Mouse (Mus musculus): ENCODE results near the gene Rtbdn. TPM values are rescaled to one million over a fixed set of nuclear protein-coding genes. Genes with fewer than 3 reads are reported as not detected.

Rtbdn gene
- total and polyA plus RNA-seq, 2 experiments from 2014 or later: 3.5 to 10.4 TPM

DNA sequence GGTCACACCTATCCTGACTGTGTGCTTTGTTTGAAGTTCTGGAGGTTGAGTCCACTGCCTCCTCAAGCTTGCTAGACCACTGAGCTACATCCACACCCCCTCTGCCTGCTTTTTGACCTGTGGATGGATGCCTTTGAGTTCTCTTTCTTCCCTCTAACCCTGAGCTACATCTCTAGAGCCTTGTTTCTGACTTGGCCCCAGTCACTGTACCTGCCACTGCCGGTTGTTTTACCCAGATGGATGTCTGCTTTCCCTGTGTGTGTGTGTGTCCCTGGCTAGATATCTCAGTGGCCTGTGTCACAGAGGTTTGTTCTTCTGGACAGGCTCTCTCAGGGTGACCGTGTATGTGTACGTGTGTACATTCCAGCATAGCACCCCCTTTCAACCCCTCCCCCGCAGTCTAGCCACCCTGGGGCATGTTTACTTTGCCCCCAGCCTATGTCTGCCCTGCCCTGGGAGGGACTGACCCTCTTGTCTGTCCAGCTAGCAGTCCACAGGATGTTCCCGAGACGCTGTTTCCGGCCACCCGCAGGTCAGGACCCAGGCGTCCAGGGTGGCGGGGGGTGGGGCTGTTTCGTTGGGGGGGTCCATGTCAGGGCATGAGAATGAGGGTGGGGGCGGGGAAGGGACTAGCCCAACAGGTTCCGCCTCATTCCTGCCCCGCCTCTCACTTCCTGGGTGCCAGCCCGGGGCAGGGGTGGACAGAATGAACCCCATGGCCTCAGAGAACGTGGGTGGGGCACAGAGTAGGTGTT is 37.7 kb downstream of the Rtbdn start:
- TF ChIP-seq CTCF (IDR thresholded peaks at IDR 0.05; ENCODE audit: low read depth): no peak
- Histone ChIP-seq H3K4me3 (ENCODE audit: low read depth, low read length) (peak overlapping the region; percentile 54), H3K4me1 (ENCODE audit: insufficient read depth) (peaks cover 18% of the 10 kb centered on the region), H3K27ac (ENCODE audit: low read depth, low read length) (peak overlapping the region; percentile 78; the same call in 1 of the 2 replicates), H3K9ac (0 out of 2 replicates have a peak overlapping the region, but pooled peaks have one; percentile 61), H3K9me3 (ENCODE audit: low read length) (no peaks in the 10 kb centered on the region), H3K36me3 (ENCODE audit: insufficient read depth) (no peaks in the 10 kb centered on the region), H3K27me3 (ENCODE audit: insufficient read depth, low read length) (no peaks in the 10 kb centered on the region; the same call in 1 of the 2 replicates), H3K4me2 (ENCODE audit: low read depth) (peak overlapping the region; percentile 98)
- no peak for DNase-seq
- no peak for ATAC-seq
- WGBS: 23% methylated on average over 16 of the region's 16 CpGs

DNA sequence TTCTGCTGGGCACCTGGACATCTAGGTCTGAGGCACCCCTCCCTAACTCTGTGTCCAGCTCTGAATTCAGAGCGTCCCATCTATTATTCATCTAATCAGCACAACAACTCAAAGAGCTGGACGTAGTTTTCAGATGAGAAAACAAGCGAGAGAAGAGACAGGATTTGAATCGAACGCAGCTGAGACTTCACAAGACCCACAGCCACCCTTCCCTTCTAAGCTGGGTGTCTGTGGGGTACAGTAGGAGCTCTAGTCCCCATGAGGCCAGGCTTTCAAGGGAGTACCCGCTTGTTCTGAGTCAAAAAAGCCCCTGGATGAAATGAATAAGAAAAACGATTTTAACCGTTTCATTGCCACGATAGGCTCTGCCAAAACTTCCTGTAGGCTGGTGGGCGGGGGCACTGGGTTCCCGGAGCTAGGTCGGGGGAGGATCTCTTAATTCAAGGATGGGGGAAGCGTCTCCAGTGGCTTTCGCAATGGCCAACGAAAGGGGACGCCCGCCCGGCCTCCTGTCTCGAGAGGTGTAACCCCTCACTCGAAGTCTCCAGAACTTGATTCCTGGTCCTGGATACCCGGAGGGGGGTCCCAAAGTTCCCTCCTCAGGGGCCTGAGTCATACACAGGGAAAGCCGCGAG is 38.4 kb downstream of the Rtbdn start:
- peak overlapping the region; percentile 78 for H3K27ac ChIP-seq (ENCODE audit: low read depth, low read length)
- H3K4me3 ChIP-seq (ENCODE audit: low read depth, low read length): peak overlapping the region; percentile 54
- 1% methylated on average over 23 of the region's 23 CpGs for WGBS

DNA sequence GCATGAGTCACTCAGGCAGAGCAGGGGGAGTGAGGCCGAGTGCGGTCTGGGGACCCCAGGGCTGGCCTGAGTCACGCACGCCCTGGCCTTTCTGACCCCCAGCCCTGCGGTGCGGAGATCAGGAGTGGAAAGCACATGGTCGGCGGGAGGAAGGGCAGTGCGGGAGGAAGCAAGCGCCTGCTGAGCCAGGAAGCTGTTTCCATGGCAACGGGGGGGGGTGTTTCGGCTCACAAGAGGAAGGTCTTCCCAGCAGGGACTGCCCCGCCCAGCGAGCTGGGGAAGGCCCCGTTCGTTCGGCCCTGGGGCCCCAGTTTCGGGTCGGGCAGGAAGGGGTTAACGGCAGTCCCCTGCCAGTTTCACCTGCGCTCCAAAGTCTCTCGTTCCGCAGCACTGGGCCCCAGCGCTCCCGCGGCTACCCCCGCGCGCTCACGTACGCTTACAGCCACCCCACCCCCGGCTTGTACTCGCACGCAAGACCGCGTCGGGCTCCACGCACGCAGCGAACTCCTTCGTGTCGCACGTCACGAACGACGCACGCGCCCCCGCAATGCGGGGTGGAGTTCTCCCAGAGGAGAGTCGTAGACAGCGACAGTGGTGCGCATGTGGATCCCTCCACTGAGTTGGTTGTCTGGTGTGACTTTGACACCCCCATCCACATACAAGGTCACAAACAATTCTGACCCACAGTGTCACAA is 39.0 kb downstream of the Rtbdn start:
- Histone ChIP-seq H3K36me3 (ENCODE audit: insufficient read depth) (no peaks in the 10 kb centered on the region), H3K4me2 (ENCODE audit: low read depth) (peak overlapping the region; percentile 98), H3K4me3 (ENCODE audit: low read depth, low read length) (peak overlapping the region; percentile 54), H3K27me3 (ENCODE audit: insufficient read depth, low read length) (no peaks in the 10 kb centered on the region; the same call in 1 of the 2 replicates), H3K4me1 (ENCODE audit: insufficient read depth) (peaks cover 15% of the 10 kb centered on the region), H3K9ac (peak overlapping the region; percentile 61), H3K9me3 (ENCODE audit: low read length) (no peaks in the 10 kb centered on the region), H3K27ac (ENCODE audit: low read depth, low read length) (peak overlapping the region; percentile 78)
- under 1% methylated on average over 53 of the region's 53 CpGs for WGBS
- TF ChIP-seq CTCF (IDR thresholded peaks at IDR 0.05; ENCODE audit: low read depth): no peak
- ATAC-seq (peak; percentile 87), DNase-seq (peak; percentile 96)

More for the DNA sequence above, 38.4 kb downstream of the Rtbdn start:
- ATAC-seq (no peak), DNase-seq (no peak)
- no peaks in the 10 kb centered on the region for H3K9me3 ChIP-seq (ENCODE audit: low read length)
- H3K9ac ChIP-seq: peak overlapping the region; percentile 61
- no peaks in the 10 kb centered on the region for H3K36me3 ChIP-seq (ENCODE audit: insufficient read depth)
- peak overlapping the region; percentile 98 for H3K4me2 ChIP-seq (ENCODE audit: low read depth)
- no peaks in the 10 kb centered on the region; the same call in 1 of the 2 replicates for H3K27me3 ChIP-seq (ENCODE audit: insufficient read depth, low read length)
- TF ChIP-seq CTCF (IDR thresholded peaks at IDR 0.05; ENCODE audit: low read depth): no peak
- peaks cover 15% of the 10 kb centered on the region for H3K4me1 ChIP-seq (ENCODE audit: insufficient read depth)

DNA sequence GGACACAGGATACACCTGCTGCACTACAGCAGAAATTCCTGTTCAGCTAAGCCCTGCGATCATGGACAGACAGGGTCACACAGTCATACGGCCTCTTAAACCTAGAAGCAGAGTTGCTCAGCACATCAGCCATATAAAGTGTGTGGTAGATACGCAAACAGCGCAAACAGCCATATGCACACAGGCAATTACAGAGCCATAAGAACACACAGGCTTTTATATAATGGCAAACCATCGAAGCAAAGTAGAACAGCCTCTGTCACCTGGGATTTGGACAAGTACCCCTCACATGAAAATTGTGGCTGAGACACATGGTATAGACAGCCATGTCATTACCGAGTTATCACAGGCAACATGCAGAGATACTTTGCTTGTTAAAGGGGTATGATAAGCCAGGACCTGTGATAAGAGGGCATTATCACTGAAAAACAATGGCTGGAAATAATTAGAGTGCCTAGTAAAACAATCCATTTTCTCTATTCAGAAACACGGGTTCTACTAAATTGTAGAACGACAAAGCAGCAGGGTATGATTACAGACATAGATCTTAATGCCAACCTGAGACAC is 39.7 kb downstream of the Rtbdn start:
- Histone ChIP-seq H3K4me3 (ENCODE audit: low read depth, low read length) (peak overlapping the region; percentile 54), H3K27me3 (ENCODE audit: insufficient read depth, low read length) (no peaks in the 10 kb centered on the region; the same call in 1 of the 2 replicates), H3K4me1 (ENCODE audit: insufficient read depth) (peaks cover 21% of the 10 kb centered on the region), H3K4me2 (ENCODE audit: low read depth) (peak overlapping the region; percentile 98), H3K9me3 (ENCODE audit: low read length) (no peaks in the 10 kb centered on the region), H3K36me3 (ENCODE audit: insufficient read depth) (no peaks in the 10 kb centered on the region), H3K27ac (ENCODE audit: low read depth, low read length) (peak overlapping the region; percentile 78), H3K9ac (0 out of 2 replicates have a peak overlapping the region, but pooled peaks have one; percentile 61)
- WGBS: 25% methylated on average over 8 of the region's 8 CpGs
- no peak for DNase-seq
- TF ChIP-seq CTCF (IDR thresholded peaks at IDR 0.05; ENCODE audit: low read depth): no peak
- no peak for ATAC-seq

DNA sequence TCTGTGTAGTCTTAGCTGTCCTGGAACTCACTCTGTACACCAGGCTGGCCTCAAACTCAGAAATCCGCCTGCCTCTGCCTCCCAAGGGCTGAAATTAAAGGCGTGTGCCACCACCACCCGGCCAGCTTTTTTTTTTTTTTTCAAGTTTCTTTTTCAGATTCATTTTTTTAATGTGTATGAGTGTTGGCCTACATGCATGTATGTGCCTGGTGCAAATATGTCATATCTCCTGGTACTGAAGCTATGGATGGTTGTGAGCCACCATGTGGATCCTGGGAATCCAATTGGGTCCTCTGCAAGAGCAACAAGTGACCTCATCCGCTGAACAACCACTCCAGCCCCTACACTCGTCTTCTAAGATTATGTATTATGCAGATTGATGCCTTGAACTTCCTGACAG is 40.6 kb downstream of the Rtbdn start:
- no peak for ATAC-seq
- 85% methylated on average over 5 of the region's 5 CpGs for WGBS
- Histone ChIP-seq H3K9me3 (ENCODE audit: low read length) (no peaks in the 10 kb centered on the region), H3K4me2 (ENCODE audit: low read depth) (no peak overlapping the region), H3K4me3 (ENCODE audit: low read depth, low read length) (no peak overlapping the region), H3K4me1 (ENCODE audit: insufficient read depth) (peaks cover 21% of the 10 kb centered on the region), H3K27me3 (ENCODE audit: insufficient read depth, low read length) (no peaks in the 10 kb centered on the region; the same call in 1 of the 2 replicates), H3K36me3 (ENCODE audit: insufficient read depth) (no peaks in the 10 kb centered on the region), H3K27ac (ENCODE audit: low read depth, low read length) (no peak overlapping the region), H3K9ac (no peak overlapping the region)
- no peak for TF ChIP-seq CTCF (IDR thresholded peaks at IDR 0.05; ENCODE audit: low read depth)
- DNase-seq: no peak

DNA sequence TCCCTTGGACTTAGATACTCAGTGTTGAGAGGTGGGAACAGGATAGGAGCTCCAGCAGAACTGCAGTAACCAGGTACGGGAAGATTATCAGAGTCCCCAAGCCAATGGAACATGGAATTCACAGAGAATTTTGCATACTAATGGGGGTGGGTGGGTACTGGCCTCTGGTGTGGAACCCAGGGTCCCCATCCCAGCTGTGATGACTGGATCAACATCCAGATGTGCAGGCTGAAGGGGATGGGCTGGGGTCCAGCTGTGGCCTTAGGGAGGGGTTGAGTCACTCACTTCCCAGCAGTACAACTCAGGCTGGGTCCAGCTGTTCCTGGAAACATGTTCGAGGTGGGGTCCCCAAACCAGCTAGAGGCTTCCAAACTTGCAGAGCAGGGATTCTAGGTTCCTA is 41.1 kb downstream of the Rtbdn start:
- Histone ChIP-seq H3K27ac (ENCODE audit: low read depth, low read length) (no peak overlapping the region), H3K4me1 (ENCODE audit: insufficient read depth) (peaks cover 21% of the 10 kb centered on the region), H3K27me3 (ENCODE audit: insufficient read depth, low read length) (no peaks in the 10 kb centered on the region; the same call in 1 of the 2 replicates), H3K4me3 (ENCODE audit: low read depth, low read length) (no peak overlapping the region), H3K4me2 (ENCODE audit: low read depth) (no peak overlapping the region), H3K9me3 (ENCODE audit: low read length) (no peaks in the 10 kb centered on the region), H3K36me3 (ENCODE audit: insufficient read depth) (no peaks in the 10 kb centered on the region), H3K9ac (no peak overlapping the region)
- no peak for TF ChIP-seq CTCF (IDR thresholded peaks at IDR 0.05; ENCODE audit: low read depth)
- DNase-seq (no peak), ATAC-seq (no peak)
- 76% methylated on average over 2 of the region's 2 CpGs for WGBS
